Mouse (Mus musculus) T-helper 17 cell (primary cell): ENCODE measurements at regions not wholly inside any gene's neighbourhood (a gene's known extent, or its start where the extent isn't known, plus 50 kb on each side); places are given as distances from the start of the nearest gene placed in this dataset.

ENCODE experiments used
- in situ Hi-C, 2 experiments: fragments of 300-600 bp; cut with MboI, MseI; formaldehyde crosslinking; loops; 1 replicate in 1 of 2; 2 replicates in 1 of 2; pipeline ENCODE4 v1.15.1; 2025; ENCODE audit warnings: high pct_unique_total_duplicates in 2 of 2

GRCm38 (mm10) chr10:43747541-43747940 lies 154.0 kb downstream of the Qrsl1 start:
- in situ Hi-C loops, result loop anchor here in 1 of 2 experiments (5.0 kb wide), 1 partner anchor 170 kb away; the partner anchor contains the start of gene Cd24a

GRCm38 (mm10) chr10:43748300-43748699 lies 153.2 kb downstream of the Qrsl1 start:
- in situ Hi-C loops, result loop anchor here in 1 of 2 experiments (5.0 kb wide), 1 partner anchor 171 kb away; the partner anchor contains the start of gene Cd24a

- in situ Hi-C loops, result loop anchor here in 1 of 2 experiments (5.0 kb wide), 1 partner anchor 172 kb away; the partner anchor contains the start of gene Cd24a
Observed at GRCm38 (mm10) chr10:43749496-43750110, 151.9 kb downstream of the Qrsl1 start.

GRCm38 (mm10) chr10:43750401-43750800 lies 151.1 kb downstream of the Qrsl1 start:
- in situ Hi-C loops, result no loop called here

GRCm38 (mm10) chr10:43750854-43751253 lies 150.7 kb downstream of the Qrsl1 start:
- in situ Hi-C loops, result no loop called here

- in situ Hi-C loops, result no loop called here
Observed at GRCm38 (mm10) chr10:43751881-43752675, 149.5 kb downstream of the Qrsl1 start.

- in situ Hi-C loops, result no loop called here
Observed at GRCm38 (mm10) chr10:43756881-43757565, 144.5 kb downstream of the Qrsl1 start.

GRCm38 (mm10) chr10:43758124-43759025 lies 143.2 kb downstream of the Qrsl1 start:
- in situ Hi-C loops, result no loop called here

GRCm38 (mm10) chr10:43759186-43759905 lies 142.2 kb downstream of the Qrsl1 start:
- in situ Hi-C loops, result no loop called here

- in situ Hi-C loops, result no loop called here
Observed at GRCm38 (mm10) chr10:43759906-43760281, 141.7 kb downstream of the Qrsl1 start.

- in situ Hi-C loops, result no loop called here
Observed at GRCm38 (mm10) chr10:43761979-43762570, 139.5 kb downstream of the Qrsl1 start.

GRCm38 (mm10) chr10:43764581-43764980 lies 137.0 kb downstream of the Qrsl1 start:
- in situ Hi-C loops, result no loop called here

- in situ Hi-C loops, result no loop called here
Observed at GRCm38 (mm10) chr10:43765275-43765674, 136.3 kb downstream of the Qrsl1 start.

- in situ Hi-C loops, result no loop called here
Observed at GRCm38 (mm10) chr10:43765829-43766486, 135.6 kb downstream of the Qrsl1 start.

- in situ Hi-C loops, result no loop called here
Observed at GRCm38 (mm10) chr10:43767961-43768726, 133.4 kb downstream of the Qrsl1 start.

- in situ Hi-C loops, result no loop called here
Observed at GRCm38 (mm10) chr10:43769026-43769425, 132.5 kb downstream of the Qrsl1 start.

GRCm38 (mm10) chr10:43775807-43776206 lies 125.7 kb downstream of the Qrsl1 start:
- in situ Hi-C loops, result no loop called here
